Mouse (Mus musculus): ENCODE data around the gene Tspan15. TPM values are rescaled to one million over a fixed set of nuclear protein-coding genes. Genes with fewer than 3 reads are reported as not detected.

The Tspan15 gene
- polyA plus RNA-seq, 1 experiment, result 13.7 TPM

- no peak for TF ChIP-seq CTCF (IDR thresholded peaks at IDR 0.05; ENCODE audit: borderline replicate concordance, control insufficient read depth, extremely low read depth, insufficient read depth, low read length, poor library complexity)
- WGBS, result 96% methylated on average over 8 of the region's 8 CpGs
- Histone ChIP-seq H3K4me3 (ENCODE audit: control insufficient read depth, insufficient read depth, low read length) (no peak overlapping the region), H3K36me3 (ENCODE audit: control insufficient read depth, insufficient read depth, low read length) (no peaks in the 10 kb centered on the region), H3K27me3 (ENCODE audit: control insufficient read depth, insufficient read depth, low read length) (no peaks in the 10 kb centered on the region), H3K4me1 (replicated peaks; ENCODE audit: control insufficient read depth, insufficient read depth, low read length) (peaks cover 7% of the 10 kb centered on the region; the same call in 1 of the 2 replicates), H3K27ac (ENCODE audit: control insufficient read depth, insufficient read depth, low read length) (no peak overlapping the region)
- no peak for DNase-seq
Observed at GRCm38 (mm10) chr10:62215633-62216032, 15.4 kb downstream of the Tspan15 start.

GRCm38 (mm10) chr10:62215169-62215616, 15.9 kb downstream of the Tspan15 start:
- WGBS, result 53% methylated on average over 5 of the region's 5 CpGs
- Histone ChIP-seq H3K36me3 (ENCODE audit: control insufficient read depth, insufficient read depth, low read length) (no peaks in the 10 kb centered on the region), H3K27me3 (ENCODE audit: control insufficient read depth, insufficient read depth, low read length) (no peaks in the 10 kb centered on the region), H3K4me1 (replicated peaks; ENCODE audit: control insufficient read depth, insufficient read depth, low read length) (peaks cover 7% of the 10 kb centered on the region; the same call in 1 of the 2 replicates), H3K27ac (ENCODE audit: control insufficient read depth, insufficient read depth, low read length) (no peak overlapping the region), H3K4me3 (ENCODE audit: control insufficient read depth, insufficient read depth, low read length) (no peak overlapping the region)
- no peak for DNase-seq
- TF ChIP-seq POLR2A (IDR thresholded peaks at IDR 0.05; ENCODE audit: control insufficient read depth, extremely low read depth, insufficient read depth, low read length, poor library complexity), result no peak
- TF ChIP-seq CTCF (IDR thresholded peaks at IDR 0.05; ENCODE audit: borderline replicate concordance, control insufficient read depth, extremely low read depth, insufficient read depth, low read length, poor library complexity), result no peak

GRCm38 (mm10) chr10:62211310-62211709, 19.7 kb downstream of the Tspan15 start:
- H3K36me3 ChIP-seq (ENCODE audit: control insufficient read depth, insufficient read depth, low read length), result no peaks in the 10 kb centered on the region
- 78% methylated on average over 6 of the region's 6 CpGs for WGBS
- no peak for DNase-seq
- TF ChIP-seq POLR2A (IDR thresholded peaks at IDR 0.05; ENCODE audit: control insufficient read depth, extremely low read depth, insufficient read depth, low read length, poor library complexity) (no peak), CTCF (IDR thresholded peaks at IDR 0.05; ENCODE audit: borderline replicate concordance, control insufficient read depth, extremely low read depth, insufficient read depth, low read length, poor library complexity) (no peak)
- no peak overlapping the region for H3K27ac ChIP-seq (ENCODE audit: control insufficient read depth, insufficient read depth, low read length)
- H3K27me3 ChIP-seq (ENCODE audit: control insufficient read depth, insufficient read depth, low read length), result no peaks in the 10 kb centered on the region
- H3K4me3 ChIP-seq (ENCODE audit: control insufficient read depth, insufficient read depth, low read length), result no peak overlapping the region
- H3K4me1 ChIP-seq (replicated peaks; ENCODE audit: control insufficient read depth, insufficient read depth, low read length), result peaks cover 3% of the 10 kb centered on the region; the same call in 1 of the 2 replicates

- H3K4me3 ChIP-seq (ENCODE audit: control insufficient read depth, insufficient read depth, low read length), result no peak overlapping the region
- no peak for DNase-seq
- H3K4me1 ChIP-seq (replicated peaks; ENCODE audit: control insufficient read depth, insufficient read depth, low read length), result no peaks in the 10 kb centered on the region
- no peaks in the 10 kb centered on the region for H3K36me3 ChIP-seq (ENCODE audit: control insufficient read depth, insufficient read depth, low read length)
- 77% methylated on average over 10 of the region's 10 CpGs for WGBS
- no peak overlapping the region for H3K27ac ChIP-seq (ENCODE audit: control insufficient read depth, insufficient read depth, low read length)
- no peak for TF ChIP-seq CTCF (IDR thresholded peaks at IDR 0.05; ENCODE audit: borderline replicate concordance, control insufficient read depth, extremely low read depth, insufficient read depth, low read length, poor library complexity)
- TF ChIP-seq POLR2A (IDR thresholded peaks at IDR 0.05; ENCODE audit: control insufficient read depth, extremely low read depth, insufficient read depth, low read length, poor library complexity), result no peak
- no peaks in the 10 kb centered on the region for H3K27me3 ChIP-seq (ENCODE audit: control insufficient read depth, insufficient read depth, low read length)
Observed at GRCm38 (mm10) chr10:62208241-62208896, 22.7 kb downstream of the Tspan15 start.

- Histone ChIP-seq H3K36me3 (ENCODE audit: control insufficient read depth, insufficient read depth, low read length) (no peaks in the 10 kb centered on the region), H3K27ac (ENCODE audit: control insufficient read depth, insufficient read depth, low read length) (no peak overlapping the region), H3K4me3 (ENCODE audit: control insufficient read depth, insufficient read depth, low read length) (no peak overlapping the region), H3K4me1 (replicated peaks; ENCODE audit: control insufficient read depth, insufficient read depth, low read length) (no peaks in the 10 kb centered on the region), H3K27me3 (ENCODE audit: control insufficient read depth, insufficient read depth, low read length) (no peaks in the 10 kb centered on the region)
- WGBS, result 92% methylated on average over 6 of the region's 6 CpGs
- TF ChIP-seq POLR2A (IDR thresholded peaks at IDR 0.05; ENCODE audit: control insufficient read depth, extremely low read depth, insufficient read depth, low read length, poor library complexity) (no peak), CTCF (IDR thresholded peaks at IDR 0.05; ENCODE audit: borderline replicate concordance, control insufficient read depth, extremely low read depth, insufficient read depth, low read length, poor library complexity) (no peak)
- no peak for DNase-seq
Observed at GRCm38 (mm10) chr10:62202574-62202973, 28.5 kb downstream of the Tspan15 start.

GRCm38 (mm10) chr10:62198891-62199290, 32.2 kb downstream of the Tspan15 start:
- WGBS, result 54% methylated on average over 1 of the region's 1 CpGs
- no peak overlapping the region for H3K27ac ChIP-seq (ENCODE audit: control insufficient read depth, insufficient read depth, low read length)

GRCm38 (mm10) chr10:62197403-62197802, 33.6 kb downstream of the Tspan15 start:
- no peaks in the 10 kb centered on the region for H3K36me3 ChIP-seq (ENCODE audit: control insufficient read depth, insufficient read depth, low read length)
- no peaks in the 10 kb centered on the region for H3K27me3 ChIP-seq (ENCODE audit: control insufficient read depth, insufficient read depth, low read length)
- no peaks in the 10 kb centered on the region for H3K4me1 ChIP-seq (replicated peaks; ENCODE audit: control insufficient read depth, insufficient read depth, low read length)
- 94% methylated on average over 4 of the region's 4 CpGs for WGBS
- no peak for DNase-seq
- H3K4me3 ChIP-seq (ENCODE audit: control insufficient read depth, insufficient read depth, low read length), result no peak overlapping the region
- H3K27ac ChIP-seq (ENCODE audit: control insufficient read depth, insufficient read depth, low read length), result no peak overlapping the region
- TF ChIP-seq POLR2A (IDR thresholded peaks at IDR 0.05; ENCODE audit: control insufficient read depth, extremely low read depth, insufficient read depth, low read length, poor library complexity), result no peak
- TF ChIP-seq CTCF (IDR thresholded peaks at IDR 0.05; ENCODE audit: borderline replicate concordance, control insufficient read depth, extremely low read depth, insufficient read depth, low read length, poor library complexity), result no peak

More at GRCm38 (mm10) chr10:62198891-62199290, 32.2 kb downstream of the Tspan15 start:
- Histone ChIP-seq H3K36me3 (ENCODE audit: control insufficient read depth, insufficient read depth, low read length) (no peaks in the 10 kb centered on the region), H3K4me1 (replicated peaks; ENCODE audit: control insufficient read depth, insufficient read depth, low read length) (no peaks in the 10 kb centered on the region), H3K4me3 (ENCODE audit: control insufficient read depth, insufficient read depth, low read length) (no peak overlapping the region), H3K27me3 (ENCODE audit: control insufficient read depth, insufficient read depth, low read length) (no peaks in the 10 kb centered on the region)
- TF ChIP-seq CTCF (IDR thresholded peaks at IDR 0.05; ENCODE audit: borderline replicate concordance, control insufficient read depth, extremely low read depth, insufficient read depth, low read length, poor library complexity), result no peak
- no peak for DNase-seq

Data from thymus, adult 2 months (tissue).